Mouse (Mus musculus) heart, embryonic 14.5 days (tissue): ENCODE measurements around the gene Gdf15. TPM values are rescaled to one million over a fixed set of nuclear protein-coding genes. Genes with fewer than 3 reads are reported as not detected.

ENCODE experiments used
- ATAC-seq: fragments of 200-750 bp; cut with Nextera tagmentation; 2 replicates; pipeline ENCODE4 v1.8.0; 2017; ENCODE audit warnings: low read depth, moderate TSS enrichment; ENCODE audit not compliant: insufficient number of reproducible peaks, insufficient read depth, low FRiP score
- H3K27ac ChIP-seq, 2 experiments: fragments of 200-500 bp in 1 of 2; fragments of 300-500 bp in 1 of 2; sonication (generic) in 1 of 2; replicated peaks in 1 of 2; 2 replicates each; pipeline ENCODE4 v1.5.1; 2012 to 2014; ENCODE audit warnings: low read depth in 2 of 2, low read length in 2 of 2, control low read depth in 1 of 2, mild to moderate bottlenecking in 1 of 2, mixed read lengths in 1 of 2; ENCODE audit not compliant: control insufficient read depth in 1 of 2, insufficient read depth in 1 of 2
- H3K27me3 ChIP-seq: fragments of 300-500 bp; sonication (generic); 2 replicates; pipeline ENCODE4 v1.6.1; 2014; ENCODE audit warnings: mild to moderate bottlenecking, low read length, control low read depth; ENCODE audit not compliant: control insufficient read depth, insufficient read depth
- H3K36me3 ChIP-seq: fragments of 300-500 bp; sonication (generic); 2 replicates; pipeline ENCODE4 v1.6.1; 2014; ENCODE audit warnings: mild to moderate bottlenecking, control low read depth, low read length, mixed read lengths; ENCODE audit not compliant: control insufficient read depth, insufficient read depth
- H3K4me1 ChIP-seq, 2 experiments: fragments of 200-500 bp in 1 of 2; fragments of 300-500 bp in 1 of 2; sonication (generic) in 1 of 2; 2 replicates each; pipeline ENCODE4 v1.6.1; 2012 to 2014; ENCODE audit warnings: low read length in 2 of 2, control low read depth in 1 of 2, mixed read lengths in 1 of 2; ENCODE audit not compliant: control insufficient read depth in 2 of 2, insufficient read depth in 2 of 2
- H3K4me2 ChIP-seq: fragments of 300-500 bp; sonication (generic); 2 replicates; pipeline ENCODE4 v1.6.1; 2014; ENCODE audit warnings: mild to moderate bottlenecking, low read length
- H3K4me3 ChIP-seq, 2 experiments: fragments of 200-500 bp in 1 of 2; fragments of 300-500 bp in 1 of 2; sonication (generic) in 1 of 2; 2 replicates each; pipeline ENCODE4 v1.5.1; 2012 to 2014; ENCODE audit warnings: low read length in 2 of 2, mild to moderate bottlenecking in 2 of 2, control low read depth in 1 of 2, low read depth in 1 of 2, moderate library complexity in 1 of 2; ENCODE audit not compliant: control insufficient read depth in 1 of 2, insufficient read depth in 1 of 2
- H3K9ac ChIP-seq: fragments of 300-500 bp; sonication (generic); 2 replicates; pipeline ENCODE4 v1.6.1; 2014; ENCODE audit warnings: mild to moderate bottlenecking, low read length
- H3K9me3 ChIP-seq: fragments of 300-500 bp; sonication (generic); 2 replicates; pipeline ENCODE4 v1.6.1; 2016; ENCODE audit warnings: low read length, control low read depth; ENCODE audit not compliant: control insufficient read depth
- WGBS: fragments of 180-500 bp; shearing (Covaris S2); extraction: QIAGEN DNeasy Blood & Tissue Kit; methylation state at CpG from one replicate; pipeline ENCODE4 v1.1.7; 2014; 5-methylcytosine and 5-hydroxymethylcytosine counted together
- polyA plus RNA-seq: library from polyadenylated mRNA; unstranded; fragments of >200 nt; fragmentation: Nextera tagmentation; extraction: Ambion mirVana; gene quantifications from 2 replicates; pipeline ENCODE4 v1.2.1, GENCODE M21; 2014

Gene Gdf15
- polyA plus RNA-seq, 1 experiment from 2014 or later, result 1.1 TPM

- H3K4me2 ChIP-seq, result no peak overlapping the region
- H3K4me3 ChIP-seq, result no peak overlapping the region
- no peak overlapping the region for H3K27ac ChIP-seq
- H3K27me3 ChIP-seq, result no peaks in the 10 kb centered on the region
- H3K36me3 ChIP-seq, result no peaks in the 10 kb centered on the region
- no peaks in the 10 kb centered on the region for H3K9me3 ChIP-seq
- H3K4me1 ChIP-seq, result peaks cover 8 to 10% of the 10 kb centered on the region in 2 experiments; a peak in 3 of 4 replicates
- H3K9ac ChIP-seq, result no peak overlapping the region
- 67% methylated on average over 5 of the region's 5 CpGs for WGBS
- ATAC-seq, result no peak
These were observed 17.8 kb downstream of the Gdf15 start for GRCm38 (mm10) chr8:70614469-70614868.

GRCm38 (mm10) chr8:70613763-70614162, 18.5 kb downstream of the Gdf15 start:
- WGBS, result 19% methylated on average over 1 of the region's 1 CpGs
- H3K27ac ChIP-seq, result no peak overlapping the region
- no peak overlapping the region for H3K9ac ChIP-seq
- ATAC-seq, result no peak
- H3K4me1 ChIP-seq, result peaks cover 13 to 16% of the 10 kb centered on the region in 2 experiments; a peak in 3 of 4 replicates
- no peaks in the 10 kb centered on the region for H3K36me3 ChIP-seq
- no peak overlapping the region for H3K4me2 ChIP-seq
- H3K27me3 ChIP-seq, result no peaks in the 10 kb centered on the region
- no peaks in the 10 kb centered on the region for H3K9me3 ChIP-seq
- no peak overlapping the region for H3K4me3 ChIP-seq

- 0% methylated on average over 6 of the region's 6 CpGs for WGBS
- Histone ChIP-seq H3K9ac (peak overlapping the region; percentile 77), H3K4me2 (peak overlapping the region; percentile 99), H3K4me1 (peaks cover 19 to 25% of the 10 kb centered on the region in 2 experiments; a peak in 3 of 4 replicates), H3K4me3 (peak overlapping the region; percentile 48 to 64), H3K36me3 (no peaks in the 10 kb centered on the region), H3K27me3 (no peaks in the 10 kb centered on the region), H3K27ac (peak overlapping the region; percentile 30 to 94; a peak in 3 of 4 replicates), H3K9me3 (no peaks in the 10 kb centered on the region)
- no peak for ATAC-seq
These were observed 20.4 kb downstream of the Gdf15 start for GRCm38 (mm10) chr8:70611849-70612248.

GRCm38 (mm10) chr8:70610796-70611771, 21.2 kb downstream of the Gdf15 start:
- H3K4me1 ChIP-seq, result peaks cover 20 to 26% of the 10 kb centered on the region in 2 experiments; a peak in 3 of 4 replicates
- no peak for ATAC-seq
- peak overlapping the region; percentile 54 to 64 for H3K4me3 ChIP-seq
- no peaks in the 10 kb centered on the region for H3K27me3 ChIP-seq
- under 1% methylated on average over 54 of the region's 54 CpGs for WGBS
- H3K4me2 ChIP-seq, result peak overlapping the region; percentile 99
- H3K9me3 ChIP-seq, result no peaks in the 10 kb centered on the region
- no peaks in the 10 kb centered on the region for H3K36me3 ChIP-seq
- H3K9ac ChIP-seq, result peak overlapping the region; percentile 77
- peak overlapping the region; percentile 80 to 94; a peak in 3 of 4 replicates for H3K27ac ChIP-seq

DNA sequence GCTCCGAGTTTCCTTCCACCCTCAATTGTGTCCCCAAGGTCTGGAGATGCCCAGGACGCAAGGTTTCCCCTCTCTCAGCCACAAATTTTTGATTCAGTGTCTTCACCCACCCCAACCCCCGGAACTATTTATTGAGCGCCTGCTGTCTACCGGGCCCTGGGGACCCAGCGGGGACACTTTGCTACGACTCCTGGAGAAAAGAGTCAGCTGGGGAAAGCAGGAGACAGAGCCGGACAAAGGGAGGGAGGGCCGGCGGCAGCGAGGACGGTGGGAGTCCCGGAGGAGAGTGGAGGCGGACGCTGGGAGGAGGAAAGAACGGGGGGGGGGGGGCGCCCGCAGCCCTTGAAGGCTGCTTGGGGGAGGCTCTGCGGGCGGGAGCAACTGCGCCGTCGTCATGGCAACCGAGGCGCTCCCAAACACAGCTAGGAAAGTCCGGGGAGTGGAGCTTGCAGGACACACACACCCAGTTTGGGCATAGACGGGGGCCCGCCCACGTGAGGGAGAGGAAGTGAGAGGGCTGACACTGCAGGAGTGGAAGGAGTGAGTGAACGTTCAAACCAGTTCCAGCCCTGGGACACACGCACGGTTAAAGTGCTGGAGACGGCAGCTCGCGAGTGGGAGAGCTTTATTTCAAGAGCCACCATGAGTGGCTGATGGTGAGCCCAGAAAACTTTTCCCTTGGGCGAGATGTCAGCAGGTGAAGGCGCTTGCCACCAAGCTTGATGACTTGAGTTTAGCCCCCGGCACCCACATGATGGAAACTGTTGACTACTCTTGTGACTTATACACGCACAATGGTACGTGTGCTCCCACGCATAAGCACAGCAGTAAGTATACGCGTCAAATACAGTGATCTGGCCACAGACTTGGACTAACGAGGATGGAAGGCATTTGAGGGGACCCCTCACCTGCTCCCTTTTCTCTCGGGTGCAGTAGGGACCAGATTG, 22.1 kb downstream of the Gdf15 start:
- Histone ChIP-seq H3K36me3 (no peaks in the 10 kb centered on the region), H3K4me2 (peak overlapping the region; percentile 99), H3K9ac (peak overlapping the region; percentile 77), H3K27me3 (no peaks in the 10 kb centered on the region), H3K9me3 (no peaks in the 10 kb centered on the region), H3K4me3 (peak overlapping the region; percentile 54 to 64), H3K27ac (peak overlapping the region; percentile 94 to 98), H3K4me1 (peaks cover 20 to 26% of the 10 kb centered on the region in 2 experiments; a peak in 3 of 4 replicates)
- WGBS, result 1% methylated on average over 44 of the region's 45 CpGs
- peak; percentile 66 for ATAC-seq

GRCm38 (mm10) chr8:70609368-70609848, 22.8 kb downstream of the Gdf15 start:
- H3K4me1 ChIP-seq, result peaks cover 20 to 26% of the 10 kb centered on the region in 2 experiments; a peak in 3 of 4 replicates
- 1% methylated on average over 32 of the region's 39 CpGs for WGBS
- peak overlapping the region; percentile 54 to 64 for H3K4me3 ChIP-seq
- peak overlapping the region; percentile 77 for H3K9ac ChIP-seq
- H3K27me3 ChIP-seq, result no peaks in the 10 kb centered on the region
- no peaks in the 10 kb centered on the region for H3K36me3 ChIP-seq
- ATAC-seq, result peak; percentile 72
- H3K9me3 ChIP-seq, result no peaks in the 10 kb centered on the region
- peak overlapping the region; percentile 94 to 98 for H3K27ac ChIP-seq
- peak overlapping the region; percentile 99 for H3K4me2 ChIP-seq
